Mouse (Mus musculus): Measurements from ENCODE around the gene Itga9. TPM values are rescaled to one million over a fixed set of nuclear protein-coding genes. Genes with fewer than 3 reads are reported as not detected.

Itga9 gene
- polyA plus RNA-seq, 1 experiment: not detected

DNA sequence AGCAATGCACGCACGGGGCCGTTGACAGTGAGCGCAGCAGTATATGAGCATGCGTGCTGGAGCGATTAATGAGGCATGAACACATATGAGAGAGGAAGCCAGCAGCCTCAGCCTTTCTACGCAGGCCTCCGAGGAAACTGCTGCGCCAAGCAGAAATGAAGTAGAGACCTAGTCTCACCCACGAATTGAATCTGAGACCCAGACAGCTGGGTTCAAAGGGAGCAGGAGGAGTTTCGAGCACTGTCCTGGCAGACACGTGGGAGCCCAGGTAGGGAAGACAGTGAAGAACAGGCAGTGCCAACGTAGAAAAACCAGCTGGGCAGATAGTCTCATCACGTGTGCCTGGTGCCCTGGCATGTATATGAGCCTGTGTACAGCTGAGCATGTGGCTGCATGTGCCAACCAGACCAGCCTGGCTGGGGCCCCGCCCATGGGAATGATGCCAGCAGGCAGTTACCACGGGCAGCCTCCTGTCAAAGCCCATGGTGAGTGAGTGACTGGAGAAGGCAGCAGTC lies 313.2 kb downstream of the Itga9 start:
- no peaks in the 10 kb centered on the region for H3K36me3 ChIP-seq (ENCODE audit: control insufficient read depth, insufficient read depth)
- no peak overlapping the region for H3ac ChIP-seq (ENCODE audit: control insufficient read depth, insufficient read length, low read depth)
- peaks cover 4% of the 10 kb centered on the region for H3K27me3 ChIP-seq (ENCODE audit: control insufficient read depth, insufficient read depth, insufficient read length)
- TF ChIP-seq MAX (IDR thresholded peaks at IDR 0.05) (no peak), MYOG (IDR thresholded peaks at IDR 0.05; ENCODE audit: control insufficient read depth, extremely low read depth, insufficient read length) (no peak), CEBPB (IDR thresholded peaks at IDR 0.05; ENCODE audit: low read depth) (no peak)
- no peak overlapping the region for H3K4me3 ChIP-seq (ENCODE audit: insufficient read depth, poor library complexity, severe bottlenecking)
- no peaks in the 10 kb centered on the region for H3K79me2 ChIP-seq (ENCODE audit: control insufficient read depth, insufficient read depth)
- no peaks in the 10 kb centered on the region for H3K79me3 ChIP-seq (ENCODE audit: low read depth)

DNA sequence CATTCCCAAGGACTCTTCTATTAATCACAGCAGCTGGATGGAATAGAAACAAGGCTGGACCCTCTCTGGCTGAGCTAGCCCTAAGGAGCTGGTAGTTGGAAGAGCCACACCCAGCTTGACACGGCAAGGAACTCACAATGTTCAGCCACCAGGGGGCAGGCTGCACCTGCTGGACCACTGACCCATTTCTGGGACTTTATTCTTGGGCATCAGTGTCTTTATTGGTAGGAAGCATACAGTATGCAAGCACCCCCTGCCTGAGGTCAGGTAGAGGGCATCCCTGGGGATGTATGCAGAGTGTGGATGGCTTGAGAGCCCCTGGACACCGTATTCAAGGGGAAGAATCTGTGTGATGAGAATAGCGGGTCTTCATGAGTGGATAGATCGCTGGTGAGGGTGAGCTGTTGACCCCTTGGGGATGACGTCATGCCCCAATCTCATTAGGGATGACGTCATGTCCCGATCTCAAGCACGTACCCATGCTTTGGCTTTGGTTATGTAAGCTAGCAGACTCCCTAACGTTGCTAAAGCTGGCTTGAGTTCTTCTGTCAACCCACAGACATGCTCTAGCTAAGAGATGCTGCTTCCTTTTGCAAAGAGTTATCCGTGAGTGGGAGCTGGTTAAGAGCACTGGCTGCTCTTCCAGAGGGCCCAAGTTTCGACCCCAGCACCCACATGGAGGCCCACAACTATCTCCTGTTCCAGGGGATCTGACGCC lies 314.5 kb downstream of the Itga9 start:
- Histone ChIP-seq H3ac (ENCODE audit: control insufficient read depth, insufficient read length, low read depth) (no peak overlapping the region), H3K79me3 (ENCODE audit: low read depth) (no peaks in the 10 kb centered on the region), H3K36me3 (ENCODE audit: control insufficient read depth, insufficient read depth) (no peaks in the 10 kb centered on the region), H3K79me2 (ENCODE audit: control insufficient read depth, insufficient read depth) (no peaks in the 10 kb centered on the region), H3K4me3 (ENCODE audit: insufficient read depth, poor library complexity, severe bottlenecking) (no peak overlapping the region), H3K27me3 (ENCODE audit: control insufficient read depth, insufficient read depth, insufficient read length) (no peaks in the 10 kb centered on the region)
- TF ChIP-seq MYOD1 (IDR thresholded peaks at IDR 0.05; ENCODE audit: control insufficient read depth, insufficient read length, low read depth): no peak
- TF ChIP-seq CTCF (IDR thresholded peaks at IDR 0.05; ENCODE audit: control insufficient read depth, insufficient read depth, insufficient read length): peak; percentile 93

DNA sequence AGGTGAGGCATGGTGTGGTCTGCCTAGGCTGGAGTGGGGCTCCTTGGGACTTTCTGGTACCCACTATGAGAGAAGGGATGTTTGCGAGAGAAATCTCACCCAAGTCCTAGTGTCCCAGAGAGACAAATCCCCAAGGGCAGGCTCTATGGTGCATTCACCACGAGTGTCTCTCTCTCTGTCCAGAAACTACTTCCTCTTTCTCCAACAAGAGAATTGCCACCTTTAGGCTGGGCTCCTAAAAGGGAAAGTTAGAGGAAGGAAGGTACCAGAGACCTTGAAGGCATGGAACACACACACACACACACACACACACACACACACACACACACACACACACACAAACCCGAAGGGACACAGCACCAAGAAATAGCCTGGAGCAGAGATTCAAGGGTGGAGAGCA lies 315.4 kb downstream of the Itga9 start:
- H3K79me3 ChIP-seq (ENCODE audit: low read depth): no peaks in the 10 kb centered on the region
- no peak overlapping the region for H3ac ChIP-seq (ENCODE audit: control insufficient read depth, insufficient read length, low read depth)
- H3K4me3 ChIP-seq (ENCODE audit: insufficient read depth, poor library complexity, severe bottlenecking): no peak overlapping the region
- no peak for TF ChIP-seq MYOD1 (IDR thresholded peaks at IDR 0.05; ENCODE audit: control insufficient read depth, insufficient read length, low read depth)
- no peak for TF ChIP-seq USF1 (IDR thresholded peaks at IDR 0.05; ENCODE audit: low read depth)
- TF ChIP-seq CTCF (IDR thresholded peaks at IDR 0.05; ENCODE audit: control insufficient read depth, insufficient read depth, insufficient read length): no peak
- no peak for TF ChIP-seq CEBPB (IDR thresholded peaks at IDR 0.05; ENCODE audit: low read depth)
- TF ChIP-seq MAX (IDR thresholded peaks at IDR 0.05): no peak
- no peak for TF ChIP-seq MYOG (IDR thresholded peaks at IDR 0.05; ENCODE audit: control insufficient read depth, extremely low read depth, insufficient read length)
- TF ChIP-seq FOSL1 (IDR thresholded peaks at IDR 0.05; ENCODE audit: insufficient read depth, low read length, poor library complexity, severe bottlenecking): no peak
- H3K27me3 ChIP-seq (ENCODE audit: control insufficient read depth, insufficient read depth, insufficient read length): no peaks in the 10 kb centered on the region
- peaks cover 2% of the 10 kb centered on the region for H3K79me2 ChIP-seq (ENCODE audit: control insufficient read depth, insufficient read depth)
- no peaks in the 10 kb centered on the region for H3K36me3 ChIP-seq (ENCODE audit: control insufficient read depth, insufficient read depth)

DNA sequence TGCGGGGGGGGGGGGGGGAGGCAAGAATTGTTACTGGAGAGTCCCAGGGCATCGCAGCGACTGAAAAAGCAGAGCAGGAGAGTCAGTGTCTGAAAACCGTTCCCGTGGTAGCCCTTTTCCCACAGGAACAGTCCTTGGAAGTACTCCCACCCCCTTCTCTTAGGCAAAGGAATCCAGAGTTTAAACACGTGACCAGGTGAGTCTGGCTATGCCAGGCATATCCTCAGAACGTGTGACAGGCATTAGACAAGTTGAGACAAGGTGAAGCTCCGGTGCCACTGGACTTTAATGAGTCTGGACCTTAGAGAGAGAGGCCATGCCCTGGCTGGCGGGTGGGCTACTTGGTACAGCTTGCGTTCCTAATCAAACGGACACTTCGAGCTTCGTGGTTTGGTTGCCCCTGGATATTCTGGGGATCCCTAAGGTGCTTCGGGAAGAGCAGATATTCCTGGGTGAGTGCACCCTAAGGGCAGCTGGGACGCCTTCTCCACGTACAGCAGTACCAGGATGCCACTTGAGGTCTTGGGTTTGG lies 318.1 kb downstream of the Itga9 start:
- H3K4me3 ChIP-seq (ENCODE audit: insufficient read depth, poor library complexity, severe bottlenecking): no peak overlapping the region
- H3K79me2 ChIP-seq (ENCODE audit: control insufficient read depth, insufficient read depth): peaks cover 16% of the 10 kb centered on the region
- no peaks in the 10 kb centered on the region for H3K36me3 ChIP-seq (ENCODE audit: control insufficient read depth, insufficient read depth)
- H3ac ChIP-seq (ENCODE audit: control insufficient read depth, insufficient read length, low read depth): no peak overlapping the region
- no peaks in the 10 kb centered on the region for H3K27me3 ChIP-seq (ENCODE audit: control insufficient read depth, insufficient read depth, insufficient read length)
- no peak for TF ChIP-seq MYOD1 (IDR thresholded peaks at IDR 0.05; ENCODE audit: control insufficient read depth, insufficient read length, low read depth)
- no peak for TF ChIP-seq MAX (IDR thresholded peaks at IDR 0.05)
- TF ChIP-seq CEBPB (IDR thresholded peaks at IDR 0.05; ENCODE audit: low read depth): no peak
- TF ChIP-seq MYOG (IDR thresholded peaks at IDR 0.05; ENCODE audit: control insufficient read depth, extremely low read depth, insufficient read length): no peak
- no peak for TF ChIP-seq CTCF (IDR thresholded peaks at IDR 0.05; ENCODE audit: control insufficient read depth, insufficient read depth, insufficient read length)
- TF ChIP-seq USF1 (IDR thresholded peaks at IDR 0.05; ENCODE audit: low read depth): no peak
- H3K79me3 ChIP-seq (ENCODE audit: low read depth): peaks cover 1% of the 10 kb centered on the region

DNA sequence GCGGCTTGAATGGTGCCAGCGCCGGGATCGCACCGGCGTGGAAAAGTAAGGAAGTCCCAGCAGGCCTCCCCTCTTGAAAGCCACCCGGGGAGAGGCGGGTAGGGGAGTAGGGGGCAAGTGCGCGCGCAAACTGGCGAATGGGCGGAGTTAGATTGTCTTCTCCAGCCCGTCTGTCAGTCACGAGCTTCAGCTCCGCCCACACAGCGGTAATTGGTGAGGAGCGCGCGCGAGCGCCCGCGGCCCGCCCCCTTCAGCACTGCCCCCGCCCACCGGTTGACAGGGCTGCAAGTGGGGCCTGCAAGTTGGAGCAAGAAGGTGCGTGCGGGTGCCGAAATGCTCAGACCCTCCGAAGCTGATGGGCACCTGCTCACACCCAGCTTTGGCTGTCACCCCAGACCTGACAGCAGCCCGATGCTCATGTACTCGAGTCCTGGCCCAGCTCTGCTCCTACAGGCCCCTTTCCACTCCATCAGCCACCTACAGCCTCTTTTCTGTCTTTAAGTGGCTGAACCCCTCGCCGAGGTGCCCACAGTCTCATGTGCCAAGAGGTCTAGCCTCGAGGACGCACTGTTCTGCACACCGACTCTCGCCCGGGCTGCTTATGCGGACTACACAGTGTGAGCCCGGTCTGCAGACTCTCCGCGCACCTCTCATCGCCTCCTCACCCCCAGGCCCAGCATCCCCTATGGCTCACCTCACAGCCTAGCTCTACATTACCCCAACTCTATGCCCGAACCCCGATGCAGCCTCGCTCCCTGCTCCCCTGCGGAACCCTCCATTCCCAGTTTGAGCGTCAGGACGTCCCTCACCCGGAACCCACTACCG lies 319.0 kb downstream of the Itga9 start:
- no peaks in the 10 kb centered on the region for H3K36me3 ChIP-seq (ENCODE audit: control insufficient read depth, insufficient read depth)
- no peaks in the 10 kb centered on the region for H3K27me3 ChIP-seq (ENCODE audit: control insufficient read depth, insufficient read depth, insufficient read length)
- no peak for TF ChIP-seq FOSL1 (IDR thresholded peaks at IDR 0.05; ENCODE audit: insufficient read depth, low read length, poor library complexity, severe bottlenecking)
- H3K79me3 ChIP-seq (ENCODE audit: low read depth): peaks cover 1% of the 10 kb centered on the region
- peak overlapping the region; percentile 71 for H3ac ChIP-seq (ENCODE audit: control insufficient read depth, insufficient read length, low read depth)
- peaks cover 22% of the 10 kb centered on the region for H3K79me2 ChIP-seq (ENCODE audit: control insufficient read depth, insufficient read depth)
- peak overlapping the region; percentile 33 for H3K4me3 ChIP-seq (ENCODE audit: insufficient read depth, poor library complexity, severe bottlenecking)

DNA sequence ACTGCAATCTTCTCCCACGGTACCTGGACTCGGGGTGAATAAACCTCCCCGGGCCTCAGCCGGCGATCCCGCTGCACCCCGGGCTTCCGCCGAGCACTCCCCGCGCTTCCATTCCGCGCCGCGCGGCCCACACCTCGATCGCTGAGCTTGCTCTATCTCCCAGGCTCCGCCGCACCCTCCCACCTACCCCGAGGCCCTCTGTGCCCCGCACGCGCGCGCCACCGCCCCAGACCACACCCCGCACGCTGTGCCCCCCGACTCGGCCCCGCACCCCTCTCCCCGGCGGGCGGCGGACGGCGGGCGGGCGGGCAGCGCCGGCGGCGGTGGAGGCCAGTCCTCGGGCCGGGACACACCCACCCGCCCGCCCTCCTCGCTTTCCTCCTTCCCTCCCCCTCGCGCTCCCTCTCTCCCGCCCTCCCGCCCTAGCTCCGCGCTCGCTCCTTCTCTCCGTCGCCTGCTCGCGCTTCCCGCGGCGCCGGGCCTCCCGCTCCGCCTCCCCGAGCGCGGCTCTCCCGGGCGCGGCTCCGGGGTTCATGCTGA lies 319.7 kb downstream of the Itga9 start, which contains the start of gene Ctdspl:
Gene Ctdspl, plus strand, starts transcription at position 343 of the 540 bp plus-strand sequence.
- Histone ChIP-seq H3ac (ENCODE audit: control insufficient read depth, insufficient read length, low read depth) (peak within 1 kb of the TSS; percentile 71), H3K79me3 (ENCODE audit: low read depth) (peaks cover 1% of the 10 kb centered on the region), H3K27me3 (ENCODE audit: control insufficient read depth, insufficient read depth, insufficient read length) (no peaks in the 10 kb centered on the region), H3K36me3 (ENCODE audit: control insufficient read depth, insufficient read depth) (no peaks in the 10 kb centered on the region), H3K79me2 (ENCODE audit: control insufficient read depth, insufficient read depth) (peaks cover 27% of the 10 kb centered on the region), H3K4me3 (ENCODE audit: insufficient read depth, poor library complexity, severe bottlenecking) (peak within 1 kb of the TSS; percentile 33)
- TF ChIP-seq MYOD1 (IDR thresholded peaks at IDR 0.05; ENCODE audit: control insufficient read depth, insufficient read length, low read depth): no peak
- TF ChIP-seq USF1 (IDR thresholded peaks at IDR 0.05; ENCODE audit: low read depth): no peak
- TF ChIP-seq MAX (IDR thresholded peaks at IDR 0.05): no peak
- no peak for TF ChIP-seq CEBPB (IDR thresholded peaks at IDR 0.05; ENCODE audit: low read depth)
- TF ChIP-seq MYOG (IDR thresholded peaks at IDR 0.05; ENCODE audit: control insufficient read depth, extremely low read depth, insufficient read length): no peak
- no peak for TF ChIP-seq CTCF (IDR thresholded peaks at IDR 0.05; ENCODE audit: control insufficient read depth, insufficient read depth, insufficient read length)
- no peak for TF ChIP-seq FOSL1 (IDR thresholded peaks at IDR 0.05; ENCODE audit: insufficient read depth, low read length, poor library complexity, severe bottlenecking)
